Mouse (Mus musculus): ENCODE measurements around the gene Thsd7b. TPM values are rescaled to one million over a fixed set of nuclear protein-coding genes. Genes with fewer than 3 reads are reported as not detected.
A peak's percentile ranks its signal among the peaks of the same experiment; 100 is the strongest.

The Thsd7b gene
- 1.3 and 1.5 TPM in 2 replicates for polyA plus RNA-seq (2016; fragmentation: Nextera tagmentation; extraction: Ambion mirVana)

- Histone ChIP-seq H3K27me3 (ENCODE audit: insufficient read depth, poor library complexity, severe bottlenecking) (peaks cover 38% of the 10 kb centered on the region), H3K4me3 (peak within 1 kb of the TSS; percentile 69), H3K36me3 (no peaks in the 10 kb centered on the region), H3K27ac (0 out of 2 replicates have a peak within 1 kb of the TSS, but pooled peaks have one; percentile 13), H3K4me1 (peaks cover 13% of the 10 kb centered on the region), H3K9me3 (no peaks in the 10 kb centered on the region)
- under 1% methylated on average over 45 of the region's 45 CpGs for WGBS
- DNase-seq (ENCODE audit: low spot score): no peak
Observed at GRCm38 (mm10) chr1:129272982-129273937, at the start of gene Thsd7b. Gene Thsd7b, plus strand, starts transcription at chr1:129273302.

- no peak for DNase-seq (ENCODE audit: low spot score)
- Histone ChIP-seq H3K9me3 (no peaks in the 10 kb centered on the region), H3K27ac (no peak overlapping the region), H3K27me3 (ENCODE audit: insufficient read depth, poor library complexity, severe bottlenecking) (no peaks in the 10 kb centered on the region), H3K36me3 (no peaks in the 10 kb centered on the region), H3K4me3 (no peak overlapping the region), H3K4me1 (no peaks in the 10 kb centered on the region)
- 52% methylated on average over 3 of the region's 3 CpGs for WGBS
Observed at GRCm38 (mm10) chr1:129244292-129244691, 28.8 kb upstream of the Thsd7b start.

- Histone ChIP-seq H3K36me3 (no peaks in the 10 kb centered on the region), H3K9me3 (no peaks in the 10 kb centered on the region), H3K27ac (no peak overlapping the region), H3K4me1 (no peaks in the 10 kb centered on the region), H3K27me3 (ENCODE audit: insufficient read depth, poor library complexity, severe bottlenecking) (no peaks in the 10 kb centered on the region), H3K4me3 (no peak overlapping the region)
- 76% methylated on average over 6 of the region's 6 CpGs for WGBS
- DNase-seq (ENCODE audit: low spot score): no peak
Observed at GRCm38 (mm10) chr1:129250704-129251443, 22.2 kb upstream of the Thsd7b start.

- Histone ChIP-seq H3K4me3 (no peak overlapping the region), H3K27me3 (ENCODE audit: insufficient read depth, poor library complexity, severe bottlenecking) (no peaks in the 10 kb centered on the region), H3K27ac (no peak overlapping the region), H3K36me3 (no peaks in the 10 kb centered on the region), H3K4me1 (no peaks in the 10 kb centered on the region), H3K9me3 (no peaks in the 10 kb centered on the region)
- 83% methylated on average over 3 of the region's 3 CpGs for WGBS
- DNase-seq (ENCODE audit: low spot score): no peak
Observed at GRCm38 (mm10) chr1:129266684-129267083, 6.4 kb upstream of the Thsd7b start.

- Histone ChIP-seq H3K27me3 (ENCODE audit: insufficient read depth, poor library complexity, severe bottlenecking) (no peaks in the 10 kb centered on the region), H3K27ac (no peak overlapping the region), H3K4me1 (no peaks in the 10 kb centered on the region), H3K9me3 (no peaks in the 10 kb centered on the region), H3K36me3 (no peaks in the 10 kb centered on the region), H3K4me3 (no peak overlapping the region)
- DNase-seq (ENCODE audit: low spot score): no peak
- WGBS: 84% methylated on average over 1 of the region's 1 CpGs
Observed at GRCm38 (mm10) chr1:129304173-129304572, 31.1 kb downstream of the Thsd7b start.

GRCm38 (mm10) chr1:129324388-129324787 lies 51.3 kb downstream of the Thsd7b start:
- no peaks in the 10 kb centered on the region for H3K4me1 ChIP-seq
- H3K9me3 ChIP-seq: no peaks in the 10 kb centered on the region
- no peaks in the 10 kb centered on the region for H3K27me3 ChIP-seq (ENCODE audit: insufficient read depth, poor library complexity, severe bottlenecking)
- no peaks in the 10 kb centered on the region for H3K36me3 ChIP-seq
- WGBS: 76% methylated on average over 6 of the region's 6 CpGs
- DNase-seq (ENCODE audit: low spot score): no peak
- H3K4me3 ChIP-seq: no peak overlapping the region
- H3K27ac ChIP-seq: no peak overlapping the region

GRCm38 (mm10) chr1:129324798-129325197 lies 51.7 kb downstream of the Thsd7b start:
- no peaks in the 10 kb centered on the region for H3K4me1 ChIP-seq
- 91% methylated on average over 2 of the region's 2 CpGs for WGBS
- no peaks in the 10 kb centered on the region for H3K36me3 ChIP-seq
- no peak for DNase-seq (ENCODE audit: low spot score)
- H3K27me3 ChIP-seq (ENCODE audit: insufficient read depth, poor library complexity, severe bottlenecking): no peaks in the 10 kb centered on the region
- no peak overlapping the region for H3K4me3 ChIP-seq
- no peak overlapping the region for H3K27ac ChIP-seq
- no peaks in the 10 kb centered on the region for H3K9me3 ChIP-seq

GRCm38 (mm10) chr1:129356631-129357030 lies 83.5 kb downstream of the Thsd7b start:
- Histone ChIP-seq H3K27me3 (ENCODE audit: insufficient read depth, poor library complexity, severe bottlenecking) (no peaks in the 10 kb centered on the region), H3K9me3 (no peaks in the 10 kb centered on the region), H3K36me3 (no peaks in the 10 kb centered on the region), H3K4me1 (no peaks in the 10 kb centered on the region), H3K27ac (no peak overlapping the region), H3K4me3 (no peak overlapping the region)
- DNase-seq (ENCODE audit: low spot score): no peak
- WGBS: 77% methylated on average over 6 of the region's 6 CpGs

GRCm38 (mm10) chr1:129357378-129357777 lies 84.3 kb downstream of the Thsd7b start:
- DNase-seq (ENCODE audit: low spot score): no peak
- 80% methylated on average over 2 of the region's 2 CpGs for WGBS
- Histone ChIP-seq H3K27me3 (ENCODE audit: insufficient read depth, poor library complexity, severe bottlenecking) (no peaks in the 10 kb centered on the region), H3K9me3 (no peaks in the 10 kb centered on the region), H3K36me3 (no peaks in the 10 kb centered on the region), H3K4me3 (no peak overlapping the region), H3K4me1 (no peaks in the 10 kb centered on the region), H3K27ac (no peak overlapping the region)

GRCm38 (mm10) chr1:129363368-129363767 lies 90.3 kb downstream of the Thsd7b start:
- Histone ChIP-seq H3K27ac (no peak overlapping the region), H3K4me1 (no peaks in the 10 kb centered on the region), H3K36me3 (no peaks in the 10 kb centered on the region), H3K4me3 (no peak overlapping the region), H3K27me3 (ENCODE audit: insufficient read depth, poor library complexity, severe bottlenecking) (no peaks in the 10 kb centered on the region), H3K9me3 (no peaks in the 10 kb centered on the region)
- DNase-seq (ENCODE audit: low spot score): no peak
- WGBS: 76% methylated on average over 4 of the region's 4 CpGs

GRCm38 (mm10) chr1:129364828-129365227 lies 91.7 kb downstream of the Thsd7b start:
- no peaks in the 10 kb centered on the region for H3K4me1 ChIP-seq
- no peaks in the 10 kb centered on the region for H3K27me3 ChIP-seq (ENCODE audit: insufficient read depth, poor library complexity, severe bottlenecking)
- H3K4me3 ChIP-seq: no peak overlapping the region
- H3K36me3 ChIP-seq: no peaks in the 10 kb centered on the region
- no peaks in the 10 kb centered on the region for H3K9me3 ChIP-seq
- DNase-seq (ENCODE audit: low spot score): no peak
- H3K27ac ChIP-seq: no peak overlapping the region

GRCm38 (mm10) chr1:129365590-129365989 lies 92.5 kb downstream of the Thsd7b start:
- 83% methylated on average over 1 of the region's 1 CpGs for WGBS
- H3K9me3 ChIP-seq: no peaks in the 10 kb centered on the region

GRCm38 (mm10) chr1:129386479-129386878 lies 113.4 kb downstream of the Thsd7b start:
- no peak overlapping the region for H3K27ac ChIP-seq
- DNase-seq (ENCODE audit: low spot score): no peak
- no peak overlapping the region for H3K4me3 ChIP-seq
- H3K9me3 ChIP-seq: no peaks in the 10 kb centered on the region
- no peaks in the 10 kb centered on the region for H3K36me3 ChIP-seq
- H3K4me1 ChIP-seq: no peaks in the 10 kb centered on the region
- H3K27me3 ChIP-seq (ENCODE audit: insufficient read depth, poor library complexity, severe bottlenecking): no peaks in the 10 kb centered on the region

More at GRCm38 (mm10) chr1:129365590-129365989, 92.5 kb downstream of the Thsd7b start:
- H3K27me3 ChIP-seq (ENCODE audit: insufficient read depth, poor library complexity, severe bottlenecking): no peaks in the 10 kb centered on the region
- no peak overlapping the region for H3K27ac ChIP-seq
- no peaks in the 10 kb centered on the region for H3K36me3 ChIP-seq
- H3K4me1 ChIP-seq: no peaks in the 10 kb centered on the region
- no peak overlapping the region for H3K4me3 ChIP-seq
- DNase-seq (ENCODE audit: low spot score): no peak

All from heart, embryonic 10.5 days (tissue).